Mouse (Mus musculus): ENCODE results near the gene Mid2. TPM values are rescaled to one million over a fixed set of nuclear protein-coding genes. Genes with fewer than 3 reads are reported as not detected.

The Mid2 gene
- total and polyA plus RNA-seq, 2 experiments from 2014 or later: 3.3 to 18.3 TPM

- no peak overlapping the region for H3K27ac ChIP-seq (ENCODE audit: low read depth, low read length)
- no peak for TF ChIP-seq CTCF (IDR thresholded peaks at IDR 0.05; ENCODE audit: low read depth)
- no peaks in the 10 kb centered on the region; the same call in 1 of the 2 replicates for H3K27me3 ChIP-seq (ENCODE audit: insufficient read depth, low read length)
- DNase-seq: no peak
- no peak for ATAC-seq
- no peak overlapping the region for H3K4me3 ChIP-seq (ENCODE audit: low read depth, low read length)
- no peak overlapping the region for H3K9ac ChIP-seq
- 55% methylated on average over 5 of the region's 5 CpGs for WGBS
- no peak overlapping the region for H3K4me2 ChIP-seq (ENCODE audit: low read depth)
- no peaks in the 10 kb centered on the region for H3K9me3 ChIP-seq (ENCODE audit: low read length)
- no peaks in the 10 kb centered on the region for H3K4me1 ChIP-seq (ENCODE audit: insufficient read depth)
- no peaks in the 10 kb centered on the region for H3K36me3 ChIP-seq (ENCODE audit: insufficient read depth)
Measured at GRCm38 (mm10) chrX:140743213-140743612, 78.8 kb downstream of the Mid2 start.

- Histone ChIP-seq H3K27me3 (ENCODE audit: insufficient read depth, low read length) (no peaks in the 10 kb centered on the region), H3K36me3 (ENCODE audit: insufficient read depth) (no peaks in the 10 kb centered on the region), H3K4me2 (ENCODE audit: low read depth) (no peak overlapping the region), H3K4me3 (ENCODE audit: low read depth, low read length) (no peak overlapping the region), H3K9ac (no peak overlapping the region), H3K27ac (ENCODE audit: low read depth, low read length) (no peak overlapping the region), H3K9me3 (ENCODE audit: low read length) (no peaks in the 10 kb centered on the region), H3K4me1 (ENCODE audit: insufficient read depth) (no peaks in the 10 kb centered on the region)
- peak; percentile 58 for ATAC-seq
- WGBS: 57% methylated on average over 1 of the region's 1 CpGs
- peak; percentile 1 for DNase-seq
- no peak for TF ChIP-seq CTCF (IDR thresholded peaks at IDR 0.05; ENCODE audit: low read depth)
Measured at GRCm38 (mm10) chrX:140769794-140770193, 105.4 kb downstream of the Mid2 start.

GRCm38 (mm10) chrX:140805340-140805739, 140.9 kb downstream of the Mid2 start:
- WGBS: 85% methylated on average over 2 of the region's 2 CpGs
- H3K36me3 ChIP-seq (ENCODE audit: insufficient read depth): no peaks in the 10 kb centered on the region
- no peak overlapping the region for H3K4me3 ChIP-seq (ENCODE audit: low read depth, low read length)
- H3K27ac ChIP-seq (ENCODE audit: low read depth, low read length): no peak overlapping the region
- no peaks in the 10 kb centered on the region for H3K27me3 ChIP-seq (ENCODE audit: insufficient read depth, low read length)
- no peaks in the 10 kb centered on the region for H3K4me1 ChIP-seq (ENCODE audit: insufficient read depth)
- DNase-seq (no peak), ATAC-seq (no peak)
- H3K9me3 ChIP-seq (ENCODE audit: low read length): no peaks in the 10 kb centered on the region
- H3K9ac ChIP-seq: no peak overlapping the region
- TF ChIP-seq CTCF (IDR thresholded peaks at IDR 0.05; ENCODE audit: low read depth): no peak
- no peak overlapping the region for H3K4me2 ChIP-seq (ENCODE audit: low read depth)

GRCm38 (mm10) chrX:140813312-140814006, 149.1 kb downstream of the Mid2 start, which contains the start of gene Tex13b:
TSS of gene Tex13b (minus strand) at chrX:140813433.
- Histone ChIP-seq H3K36me3 (ENCODE audit: insufficient read depth) (no peaks in the 10 kb centered on the region), H3K4me3 (ENCODE audit: low read depth, low read length) (no peak within 1 kb of the TSS), H3K9ac (no peak within 1 kb of the TSS), H3K27ac (ENCODE audit: low read depth, low read length) (no peak within 1 kb of the TSS), H3K4me1 (ENCODE audit: insufficient read depth) (no peaks in the 10 kb centered on the region), H3K27me3 (ENCODE audit: insufficient read depth, low read length) (no peaks in the 10 kb centered on the region), H3K9me3 (ENCODE audit: low read length) (no peaks in the 10 kb centered on the region), H3K4me2 (ENCODE audit: low read depth) (no peak within 1 kb of the TSS)
- WGBS: 93% methylated on average over 22 of the region's 22 CpGs
- TF ChIP-seq CTCF (IDR thresholded peaks at IDR 0.05; ENCODE audit: low read depth): no peak
- no peak for DNase-seq
- no peak for ATAC-seq

Other genes starting within 250 kb of the Mid2 start
- 48.9 and 50.2 TPM in 2 replicates for gene Prps1, start 208.0 kb upstream of the Mid2 start, total RNA-seq (2014; rRNA removed)
- gene Prps1, start 208.0 kb upstream of the Mid2 start, polyA plus RNA-seq (2015; fragmentation: Nextera tagmentation; extraction: Ambion mirVana): 86.9 and 95.8 TPM in 2 replicates
- 93.9 and 114 TPM in 2 replicates for gene Tsc22d3, start 63.9 kb upstream of the Mid2 start, total RNA-seq (2014; rRNA removed)
- 75.3 and 92.2 TPM in 2 replicates for gene Tsc22d3, start 63.9 kb upstream of the Mid2 start, polyA plus RNA-seq (2015; fragmentation: Nextera tagmentation; extraction: Ambion mirVana)
- not detected in 2 replicates for gene Tex13b, start 148.8 kb downstream of the Mid2 start, total RNA-seq (2014; rRNA removed)
- not detected in 2 replicates for gene Tex13b, start 148.8 kb downstream of the Mid2 start, polyA plus RNA-seq (2015; fragmentation: Nextera tagmentation; extraction: Ambion mirVana)
- gene Vsig1, start 243.0 kb downstream of the Mid2 start, total RNA-seq (2014; rRNA removed): not detected in 2 replicates
- gene Vsig1, start 243.0 kb downstream of the Mid2 start, polyA plus RNA-seq (2015; fragmentation: Nextera tagmentation; extraction: Ambion mirVana): 0.12 TPM in 1 of 2 replicates, not detected in the other